Mouse (Mus musculus) spleen, postnatal 4 days (tissue): ENCODE results near the gene Rag1.

Experiments
- DNase-seq, 2 experiments: peaks; one replicate each; pipeline ENCODE4 v3.0.0; 2022; ENCODE audit warnings: low spot score in 2 of 2

Rag1 gene

GRCm38 (mm10) chr2:101649114-101649671 lies at the start of gene Rag1, which contains the start of gene B230118H07Rik:
Gene Rag1 (minus strand): TSS chr2:101649501.
Gene B230118H07Rik (minus strand): TSS chr2:101649532.
- DNase-seq = no peak

GRCm38 (mm10) chr2:101695584-101695983 lies 46.3 kb upstream of the Rag1 start:
- no peak for DNase-seq

- DNase-seq = no peak
Measured at GRCm38 (mm10) chr2:101693577-101694215, 44.4 kb upstream of the Rag1 start.

GRCm38 (mm10) chr2:101693043-101693442 lies 43.7 kb upstream of the Rag1 start:
- DNase-seq = no peak

GRCm38 (mm10) chr2:101690252-101690827 lies 41.0 kb upstream of the Rag1 start:
- DNase-seq = no peak

GRCm38 (mm10) chr2:101688011-101688410 lies 38.7 kb upstream of the Rag1 start:
- DNase-seq = no peak

- no peak for DNase-seq
Measured at GRCm38 (mm10) chr2:101684421-101684820, 35.1 kb upstream of the Rag1 start.

GRCm38 (mm10) chr2:101679164-101679784 lies 30.0 kb upstream of the Rag1 start:
- no peak for DNase-seq

- peak; percentile 87 to 95 for DNase-seq
Measured at GRCm38 (mm10) chr2:101678236-101679021, 29.1 kb upstream of the Rag1 start, which contains the start of gene Traf6. Gene Traf6 (plus strand): TSS chr2:101678429.

- DNase-seq = no peak
Measured at GRCm38 (mm10) chr2:101673547-101673946, 24.2 kb upstream of the Rag1 start.

GRCm38 (mm10) chr2:101668751-101669150 lies 19.4 kb upstream of the Rag1 start:
- no peak for DNase-seq

GRCm38 (mm10) chr2:101665703-101666092 lies 16.4 kb upstream of the Rag1 start:
- DNase-seq = no peak

GRCm38 (mm10) chr2:101665058-101665702 lies 15.9 kb upstream of the Rag1 start:
- peak; percentile 61 to 81 for DNase-seq

GRCm38 (mm10) chr2:101660536-101660935 lies 11.2 kb upstream of the Rag1 start:
- no peak for DNase-seq

GRCm38 (mm10) chr2:101652921-101653597 lies 3.8 kb upstream of the Rag1 start:
- peak; percentile 60 to 84 for DNase-seq

GRCm38 (mm10) chr2:101652204-101652920 lies 3.1 kb upstream of the Rag1 start:
- DNase-seq = no peak

GRCm38 (mm10) chr2:101650446-101650845 lies 1.1 kb upstream of the Rag1 start:
- no peak for DNase-seq

GRCm38 (mm10) chr2:101648361-101648760 lies 940 bp downstream of the Rag1 start:
- no peak for DNase-seq

- no peak for DNase-seq
Measured at GRCm38 (mm10) chr2:101645841-101646240, 3.5 kb downstream of the Rag1 start.

GRCm38 (mm10) chr2:101639840-101640350 lies 9.4 kb downstream of the Rag1 start:
- no peak for DNase-seq
